Mouse (Mus musculus): Measurements from ENCODE around the gene Des. TPM values are rescaled to one million over a fixed set of nuclear protein-coding genes. Genes with fewer than 3 reads are reported as not detected.

Des gene
- polyA plus RNA-seq, 1 experiment = 1,825 TPM

DNA sequence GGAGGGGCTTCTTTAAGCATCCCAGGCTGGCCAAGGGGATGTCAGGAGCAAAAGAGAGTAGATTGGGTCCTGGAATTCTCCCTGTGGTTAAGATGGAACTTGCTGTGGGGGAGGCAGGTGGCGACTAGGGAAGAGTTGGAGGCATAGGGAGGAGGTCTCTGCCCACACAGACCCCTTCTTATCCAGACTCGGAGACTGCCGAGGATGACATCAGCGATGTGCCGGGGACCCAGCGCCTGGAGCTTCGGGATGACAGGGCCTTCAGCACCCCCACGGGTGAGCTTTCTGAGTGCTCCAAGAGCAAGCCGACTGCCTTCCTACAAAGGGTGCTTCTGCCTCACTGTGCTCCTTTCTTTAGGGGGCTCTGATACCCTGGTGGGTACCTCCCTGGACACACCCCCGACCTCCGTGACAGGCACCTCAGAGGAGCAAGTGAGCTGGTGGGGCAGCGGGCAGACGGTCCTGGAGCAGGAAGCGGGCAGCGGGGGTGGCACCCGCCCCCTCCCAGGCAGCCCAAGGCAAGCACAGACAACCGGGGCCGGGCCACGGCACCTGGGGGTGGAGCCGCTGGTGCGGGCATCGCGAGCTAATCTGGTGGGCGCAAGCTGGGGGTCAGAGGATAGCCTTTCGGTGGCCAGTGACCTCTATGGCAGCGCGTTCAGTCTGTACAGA lies 24.5 kb downstream of the Des start:
- DNase-seq (ENCODE audit: low spot score) = no peak

DNA sequence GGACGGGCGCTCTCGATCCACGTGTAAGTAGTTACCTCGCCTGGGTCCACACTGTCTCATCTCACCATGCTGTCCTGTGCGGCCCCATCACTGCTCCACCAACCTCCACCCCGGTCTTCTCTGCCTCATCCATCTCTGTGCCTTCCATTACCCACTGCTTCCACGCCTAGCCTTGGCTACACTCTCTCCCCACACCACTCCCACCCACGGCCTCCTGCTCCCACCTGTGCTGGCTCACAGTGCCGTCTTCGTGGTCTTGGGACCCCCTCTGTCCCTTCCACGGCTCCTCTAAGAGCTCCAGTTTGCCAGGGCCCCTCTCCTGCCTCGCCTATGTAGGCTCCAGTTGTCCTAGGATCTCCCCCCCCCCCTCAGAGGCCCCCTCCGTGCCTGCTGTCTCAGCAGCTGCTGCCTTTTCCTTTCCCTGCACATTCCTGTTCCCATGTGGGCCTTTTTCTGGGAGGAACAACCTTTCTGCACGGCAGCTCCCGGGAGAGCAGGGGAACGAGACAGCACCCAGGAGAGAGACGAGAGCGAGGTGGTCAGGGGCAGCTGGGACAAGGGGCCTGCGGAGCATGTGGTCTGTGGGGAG lies 25.1 kb downstream of the Des start:
- DNase-seq (ENCODE audit: low spot score) = no peak

GRCm38 (mm10) chr1:75386149-75386548 lies 26.0 kb downstream of the Des start:
- no peak for DNase-seq (ENCODE audit: low spot score)

DNA sequence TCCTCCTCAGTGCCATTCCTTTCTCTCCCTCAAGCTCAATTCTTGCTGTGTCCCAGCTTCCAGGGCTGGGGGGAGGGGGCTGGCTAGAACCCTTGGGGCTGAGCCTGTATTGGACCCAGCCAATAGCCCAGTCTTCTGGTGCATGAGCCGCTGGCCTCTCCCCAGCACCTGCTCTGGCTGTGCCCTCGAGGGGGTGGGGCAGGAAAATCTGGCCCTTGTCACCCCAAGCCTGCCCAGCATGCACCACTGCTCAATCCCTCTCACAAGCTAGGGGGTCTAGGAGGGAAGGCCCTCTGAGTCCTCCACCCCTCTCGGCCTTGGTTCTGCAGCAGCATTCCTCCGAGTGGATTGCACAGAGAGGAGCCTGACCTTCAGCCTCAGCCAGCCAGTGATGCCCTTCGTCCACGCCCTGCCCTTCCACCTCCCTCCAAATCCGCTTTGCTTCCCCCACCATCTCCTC lies 27.4 kb downstream of the Des start:
- DNase-seq (ENCODE audit: low spot score) = no peak

- no peak for DNase-seq (ENCODE audit: low spot score)
Observed at GRCm38 (mm10) chr1:75387929-75388897, 28.1 kb downstream of the Des start.

DNA sequence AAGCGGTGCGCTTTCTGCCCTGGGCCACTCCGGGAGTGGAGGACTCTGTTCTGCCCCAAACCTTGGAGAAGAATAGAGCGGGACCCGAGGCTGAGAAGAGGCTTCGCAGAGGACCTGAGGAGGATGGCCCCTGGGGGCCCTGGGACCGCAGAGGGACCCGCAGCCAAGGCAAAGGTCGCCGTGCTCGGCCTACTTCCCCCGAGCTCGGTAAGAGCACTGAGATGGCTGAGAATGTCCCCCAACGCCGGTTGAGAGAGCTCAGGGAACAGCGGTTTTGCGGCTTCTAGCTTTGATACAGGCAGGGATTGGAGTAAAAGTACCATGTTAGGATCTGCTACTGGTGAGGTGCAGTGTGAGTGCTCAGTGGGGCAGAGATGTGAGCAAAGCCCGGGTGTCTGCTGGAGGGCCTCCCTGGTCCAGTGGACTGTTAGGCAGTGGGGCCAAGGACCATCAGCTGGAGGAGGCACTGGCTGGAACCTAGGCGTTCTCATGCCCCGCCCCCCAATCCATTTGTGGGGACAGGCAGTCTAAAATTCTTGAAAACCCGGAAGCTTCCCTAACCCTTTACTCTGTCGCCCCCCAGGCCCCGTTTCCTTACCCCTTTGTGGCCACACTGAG lies 28.9 kb downstream of the Des start:
- DNase-seq (ENCODE audit: low spot score) = no peak

- no peak for DNase-seq (ENCODE audit: low spot score)
Observed at GRCm38 (mm10) chr1:75393139-75393538, 33.0 kb downstream of the Des start.

- no peak for DNase-seq (ENCODE audit: low spot score)
Observed at GRCm38 (mm10) chr1:75393846-75394245, 33.7 kb downstream of the Des start.

DNA sequence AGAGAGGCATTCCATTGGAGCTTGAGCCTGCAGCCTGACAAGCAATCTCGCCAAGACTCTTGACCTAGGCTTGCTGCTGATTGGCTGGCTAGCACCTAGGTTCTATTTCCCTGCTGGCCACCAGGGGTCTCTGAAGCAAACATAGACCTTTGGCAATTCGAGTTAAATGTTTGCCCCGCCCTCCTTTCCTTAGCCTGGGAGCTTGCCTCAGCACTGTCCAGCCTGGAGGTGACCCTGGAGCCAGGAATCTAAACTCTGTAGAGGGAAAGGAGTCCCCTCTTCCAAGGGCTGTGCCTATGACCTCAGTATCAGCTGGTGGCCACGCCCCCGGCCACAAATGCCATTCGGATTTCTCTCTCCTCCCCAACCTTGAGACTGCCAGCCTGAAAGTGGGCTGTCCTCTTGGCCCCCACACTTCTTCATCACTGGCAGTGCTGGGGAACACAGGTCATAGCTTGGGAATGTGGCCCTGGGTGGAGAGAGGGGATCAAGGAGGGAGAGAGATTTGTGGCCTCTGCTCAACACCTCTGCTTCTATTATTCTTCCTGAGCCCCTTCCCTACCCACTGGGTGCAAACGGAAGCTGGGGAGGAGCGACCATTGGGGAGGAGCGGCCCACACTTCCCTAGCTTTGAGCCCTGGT lies 38.8 kb downstream of the Des start:
- no peak for DNase-seq (ENCODE audit: low spot score)

DNA sequence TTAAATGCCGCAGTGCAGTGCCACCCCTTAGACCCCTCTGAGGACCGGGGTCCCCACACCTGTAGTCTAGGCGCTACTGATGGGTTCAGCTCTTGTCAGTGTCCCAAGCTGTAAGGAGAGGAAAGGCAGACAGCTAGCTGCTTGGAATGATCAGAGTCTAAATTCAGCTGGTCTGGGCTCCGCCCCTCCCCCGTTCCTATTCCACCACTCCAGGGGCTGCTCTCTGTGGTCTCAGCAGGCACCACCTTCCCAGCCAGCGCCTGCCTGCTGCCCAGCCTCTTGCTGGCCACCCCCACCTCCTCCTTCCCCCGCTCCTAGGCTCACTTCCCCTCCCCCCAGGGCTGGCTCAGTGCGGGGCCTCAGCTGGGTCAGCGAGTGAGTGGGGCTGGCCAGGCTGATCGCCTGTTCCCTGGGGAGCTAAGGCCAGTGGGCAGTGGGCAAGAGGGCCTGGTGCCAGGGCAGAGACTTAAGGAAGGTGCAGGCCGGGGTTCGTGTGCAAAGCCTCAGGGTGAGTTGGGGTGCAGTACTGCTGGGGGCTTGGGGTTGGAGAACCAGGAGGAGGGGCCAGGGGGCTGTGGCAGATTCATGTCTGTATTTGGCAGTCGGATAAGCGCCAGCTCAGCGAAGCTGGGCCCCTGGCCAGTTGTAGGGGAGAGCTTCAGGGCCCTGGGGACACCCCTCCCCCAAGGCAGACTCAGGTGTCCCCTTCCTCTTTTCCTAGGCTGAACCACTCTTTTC lies 39.8 kb downstream of the Des start:
- no peak for DNase-seq (ENCODE audit: low spot score)

- no peak for DNase-seq (ENCODE audit: low spot score)
Observed at GRCm38 (mm10) chr1:75400493-75401115, 40.5 kb downstream of the Des start.

DNA sequence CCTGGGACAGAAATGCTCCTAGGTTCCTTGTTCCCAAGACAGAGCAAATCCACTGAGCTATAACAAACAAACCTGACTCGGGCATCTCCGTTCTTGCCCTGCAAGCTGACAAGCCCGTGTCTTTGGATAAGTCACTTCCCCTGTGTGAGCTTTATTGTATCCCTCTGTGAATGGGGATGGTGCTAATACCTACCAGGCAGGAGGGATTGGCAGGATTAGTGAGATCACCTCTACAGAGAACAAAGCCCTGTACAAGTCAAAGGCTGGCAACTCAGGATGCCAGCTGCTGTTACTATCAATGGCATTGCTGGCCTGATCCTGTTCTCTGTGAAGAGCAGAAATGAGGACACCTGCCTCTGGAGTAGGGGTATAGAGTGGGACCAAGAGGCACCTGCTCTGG lies 45.4 kb downstream of the Des start:
- DNase-seq (ENCODE audit: low spot score) = no peak

DNA sequence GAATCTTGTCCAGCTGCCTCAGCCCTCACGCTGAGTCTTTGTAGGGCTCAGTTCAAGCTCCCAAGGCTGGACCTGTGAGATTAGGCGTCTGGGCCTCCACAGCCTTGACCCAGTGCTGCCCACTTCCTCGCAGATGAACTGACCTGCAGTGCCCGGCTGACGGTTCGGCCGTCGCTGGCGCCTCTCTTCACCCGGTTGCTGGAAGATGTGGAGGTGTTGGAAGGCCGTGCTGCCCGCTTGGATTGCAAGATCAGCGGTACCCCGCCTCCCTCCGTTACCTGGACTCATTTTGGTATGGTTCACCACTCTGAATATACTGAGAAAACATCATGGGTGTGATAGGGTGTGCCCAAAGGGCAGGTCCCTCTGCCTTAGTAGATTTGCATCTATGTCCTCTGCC lies 46.0 kb downstream of the Des start:
- no peak for DNase-seq (ENCODE audit: low spot score)

DNA sequence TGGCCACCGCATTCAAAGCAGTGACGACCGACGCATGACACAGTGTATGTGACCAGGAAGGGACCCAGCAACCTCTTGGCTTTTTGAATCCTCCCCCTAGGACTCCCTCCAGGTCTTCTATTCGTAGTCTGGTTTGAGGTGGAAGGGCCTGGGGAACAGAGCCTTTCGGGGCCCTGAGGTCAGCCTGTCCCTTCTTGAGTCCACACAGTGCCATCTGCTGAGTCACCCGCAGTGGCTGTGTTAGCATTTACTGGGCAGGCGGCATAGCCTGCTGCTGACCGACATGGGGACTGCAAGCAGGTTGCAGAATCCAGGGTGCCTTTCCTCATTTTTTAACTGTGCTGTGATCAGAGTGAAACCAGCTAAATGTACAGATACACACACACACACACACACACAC lies 46.9 kb downstream of the Des start:
- no peak for DNase-seq (ENCODE audit: low spot score)

GRCm38 (mm10) chr1:75408210-75408609 lies 48.1 kb downstream of the Des start:
- no peak for DNase-seq (ENCODE audit: low spot score)

GRCm38 (mm10) chr1:75409950-75410349 lies 49.8 kb downstream of the Des start:
- DNase-seq (ENCODE audit: low spot score) = no peak

DNA sequence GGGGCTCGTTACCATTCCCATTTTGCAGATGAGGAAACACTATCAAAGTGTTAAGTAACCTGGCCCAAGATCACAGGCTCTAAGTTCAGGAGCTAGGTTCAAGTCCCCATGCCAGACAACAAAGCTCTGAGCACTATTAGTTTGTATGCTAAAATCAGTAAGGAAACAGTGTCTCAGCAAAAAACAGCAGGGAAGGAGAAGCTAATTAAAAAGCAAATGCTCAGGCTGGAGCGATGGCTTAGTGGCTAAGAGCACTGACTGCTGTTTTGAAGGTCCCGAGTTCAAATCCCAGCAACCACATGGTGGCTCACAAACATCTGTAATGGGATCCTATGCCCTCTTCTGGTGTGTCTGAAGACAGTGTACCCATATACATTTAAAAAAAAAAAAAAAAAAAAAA lies 52.1 kb downstream of the Des start:
- DNase-seq (ENCODE audit: low spot score) = no peak

- DNase-seq (ENCODE audit: low spot score) = no peak
Observed at GRCm38 (mm10) chr1:75413749-75414148, 53.6 kb downstream of the Des start.

Measured in urinary bladder, adult 2 months (tissue).